Mouse (Mus musculus) fibroblast of lung, adult 2 months (primary cell): Measurements from ENCODE around the gene Trp53i13.
"Not testable (repeated sequence)": the region's sequence is repeated elsewhere in the genome, so short reads cannot be mapped to it uniquely, and the experiment has no call there.

ENCODE experiments used
- DNase-seq: peaks from one replicate; pipeline ENCODE4 v3.0.0-alpha.2; 2011; ENCODE audit warnings: low read depth

The Trp53i13 gene

GRCm38 (mm10) chr11:77515637-77516552 is at the start of gene Trp53i13:
Trp53i13 (minus strand) TSS chr11:77515980.
- no peak for DNase-seq

- peak; percentile 10 for DNase-seq
Observed at GRCm38 (mm10) chr11:77545261-77545660, 29.5 kb upstream of the Trp53i13 start.

DNA sequence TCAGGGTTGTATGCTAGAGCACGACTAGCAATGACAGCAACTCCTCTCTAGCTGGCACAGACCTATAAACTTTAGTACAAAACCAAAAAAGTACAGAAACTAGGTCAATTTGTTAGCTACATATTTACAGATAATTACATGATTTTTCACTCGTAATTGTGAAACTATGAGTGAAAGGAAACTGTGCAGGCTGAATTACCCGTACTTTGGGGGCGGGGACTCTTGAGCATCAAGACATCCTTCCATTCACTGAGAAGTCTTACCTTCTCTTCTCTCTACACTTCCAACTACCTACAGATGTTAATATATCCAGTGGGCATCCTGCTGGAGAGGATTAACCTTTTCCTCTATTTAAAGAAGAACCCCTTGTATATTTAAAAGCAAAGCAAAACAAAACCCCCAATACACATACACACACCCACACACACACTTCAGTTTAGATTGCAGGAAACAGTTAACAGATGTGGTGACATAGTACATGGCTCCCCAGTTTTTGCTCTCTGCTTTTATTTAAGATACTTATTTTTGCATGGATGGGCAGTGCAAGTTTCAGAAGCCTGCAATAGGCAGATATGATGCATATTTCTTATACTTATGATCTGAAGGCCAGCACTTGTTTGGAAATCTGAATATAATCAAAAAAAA is 16.5 kb upstream of the Trp53i13 start:
- DNase-seq: no peak

GRCm38 (mm10) chr11:77530862-77531261 is 15.1 kb upstream of the Trp53i13 start:
- DNase-seq: no peak

- DNase-seq: no peak
Observed at GRCm38 (mm10) chr11:77529644-77530043, 13.9 kb upstream of the Trp53i13 start.

DNA sequence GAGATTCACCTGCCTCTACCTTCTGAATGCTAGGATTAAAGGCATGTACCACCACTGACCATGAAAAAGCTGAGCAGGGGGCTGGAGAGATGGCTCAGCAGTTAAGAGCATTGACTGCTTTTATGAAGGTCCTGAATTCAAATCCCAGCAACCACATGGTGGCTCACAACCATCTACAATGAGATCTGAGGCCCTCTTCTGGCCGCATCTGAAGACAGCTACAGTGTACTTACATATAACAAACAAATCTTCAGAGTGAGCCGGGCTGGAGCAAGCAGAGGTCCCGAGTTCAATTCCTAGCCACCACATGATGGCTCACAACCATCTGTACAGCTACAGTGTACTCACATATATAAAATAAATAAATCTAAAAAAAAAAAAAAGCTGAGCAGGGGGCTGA is 12.6 kb upstream of the Trp53i13 start:
- not testable (repeated sequence) for DNase-seq

DNA sequence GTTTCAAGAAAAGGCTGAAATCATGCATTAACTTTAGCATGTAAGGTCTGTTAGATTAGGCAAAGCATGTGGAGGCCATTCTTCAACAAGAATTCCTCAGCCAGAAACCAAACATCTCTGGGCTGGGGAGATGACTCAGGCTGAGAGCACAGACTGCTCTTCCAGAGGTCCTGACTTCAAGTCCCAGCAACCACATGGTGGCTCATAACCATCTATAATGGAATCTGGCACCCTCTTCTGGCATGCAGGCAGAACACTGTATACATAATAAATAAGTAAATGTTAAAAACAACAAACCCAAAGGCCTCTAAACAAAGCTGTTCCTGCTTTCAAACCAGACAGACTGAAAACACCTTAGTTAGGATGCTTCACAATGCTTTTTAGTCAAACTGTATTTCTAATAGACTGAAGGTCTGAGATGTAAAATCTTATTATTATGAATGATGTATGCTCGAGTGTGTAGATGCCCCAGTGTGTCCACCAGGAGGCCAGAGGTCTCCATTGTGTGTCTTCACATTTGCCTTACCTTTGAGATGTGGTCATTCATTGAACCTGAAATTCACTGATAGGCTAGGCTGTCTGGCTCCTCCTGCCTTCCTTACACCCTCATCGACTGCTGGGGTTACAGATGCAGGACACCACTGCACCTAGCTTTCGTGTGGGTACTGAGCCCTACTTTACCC is 10.2 kb upstream of the Trp53i13 start:
- no peak for DNase-seq

DNA sequence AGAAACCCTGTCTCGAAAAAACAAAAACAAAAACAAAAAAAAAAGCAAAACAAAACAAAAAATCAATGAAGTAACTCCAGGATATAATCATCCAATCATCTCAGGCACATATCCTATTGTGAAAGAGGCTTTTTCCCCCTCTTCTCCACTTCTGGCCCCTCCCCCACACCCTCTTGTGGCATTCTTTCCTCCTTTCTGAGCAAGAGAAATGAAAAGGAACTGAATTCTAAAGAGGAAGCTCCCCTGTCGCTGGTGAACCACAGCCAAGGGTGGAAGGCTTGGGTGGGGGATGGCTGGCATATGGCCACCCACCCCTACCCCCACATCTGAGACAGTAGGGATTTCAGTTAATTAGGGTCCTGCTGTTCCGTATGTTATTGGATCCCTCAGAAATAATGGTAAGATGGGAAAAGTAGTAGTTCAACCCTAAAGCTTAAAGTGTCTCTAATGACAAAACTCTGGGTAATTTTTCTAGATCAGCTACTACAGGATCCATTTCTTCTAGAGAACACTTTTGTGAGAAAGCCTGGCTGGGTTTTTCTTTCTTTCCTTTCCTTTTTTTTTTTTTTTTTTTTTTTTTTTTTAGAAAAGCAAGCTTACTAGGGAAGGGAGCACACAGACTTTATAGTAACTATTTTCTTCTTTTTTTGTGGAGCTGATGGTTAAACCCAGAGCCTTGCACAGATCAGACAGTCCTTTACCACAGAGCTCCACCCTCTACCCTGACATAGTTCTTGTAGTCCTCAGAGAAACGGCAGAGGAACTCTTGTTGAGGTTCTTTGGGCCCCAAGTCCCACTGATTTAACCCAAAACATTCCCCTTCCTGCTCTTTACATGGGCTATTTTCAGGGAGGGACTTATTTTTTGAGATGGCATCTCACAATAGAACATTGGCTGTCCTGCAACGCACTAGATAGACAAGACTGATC is 5.1 kb upstream of the Trp53i13 start:
- DNase-seq: no peak

DNA sequence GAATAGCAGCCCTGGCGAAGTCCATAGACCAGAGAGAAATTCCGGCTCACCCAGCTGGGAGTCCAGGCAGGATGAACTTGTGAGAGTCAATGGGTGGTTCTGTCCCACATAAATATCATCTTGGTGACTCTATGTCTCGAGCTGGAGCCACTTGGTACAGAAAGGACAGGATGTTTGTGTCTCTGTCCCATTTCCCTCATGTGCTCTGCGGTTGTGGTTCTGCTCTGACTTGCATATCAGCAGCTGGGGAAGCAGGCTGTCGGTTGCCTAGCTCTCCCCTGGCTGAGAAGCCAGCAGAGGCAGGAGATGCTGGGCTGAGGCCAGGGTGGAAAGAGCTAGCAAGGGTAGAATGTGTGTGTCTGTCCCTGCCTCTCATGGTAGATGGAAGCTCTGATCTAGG is 3.3 kb upstream of the Trp53i13 start, which contains the start of gene Gm10392:
Gene Gm10392, minus strand, starts transcription at position 156 of the 400 bp plus-strand sequence.
- DNase-seq: no peak

DNA sequence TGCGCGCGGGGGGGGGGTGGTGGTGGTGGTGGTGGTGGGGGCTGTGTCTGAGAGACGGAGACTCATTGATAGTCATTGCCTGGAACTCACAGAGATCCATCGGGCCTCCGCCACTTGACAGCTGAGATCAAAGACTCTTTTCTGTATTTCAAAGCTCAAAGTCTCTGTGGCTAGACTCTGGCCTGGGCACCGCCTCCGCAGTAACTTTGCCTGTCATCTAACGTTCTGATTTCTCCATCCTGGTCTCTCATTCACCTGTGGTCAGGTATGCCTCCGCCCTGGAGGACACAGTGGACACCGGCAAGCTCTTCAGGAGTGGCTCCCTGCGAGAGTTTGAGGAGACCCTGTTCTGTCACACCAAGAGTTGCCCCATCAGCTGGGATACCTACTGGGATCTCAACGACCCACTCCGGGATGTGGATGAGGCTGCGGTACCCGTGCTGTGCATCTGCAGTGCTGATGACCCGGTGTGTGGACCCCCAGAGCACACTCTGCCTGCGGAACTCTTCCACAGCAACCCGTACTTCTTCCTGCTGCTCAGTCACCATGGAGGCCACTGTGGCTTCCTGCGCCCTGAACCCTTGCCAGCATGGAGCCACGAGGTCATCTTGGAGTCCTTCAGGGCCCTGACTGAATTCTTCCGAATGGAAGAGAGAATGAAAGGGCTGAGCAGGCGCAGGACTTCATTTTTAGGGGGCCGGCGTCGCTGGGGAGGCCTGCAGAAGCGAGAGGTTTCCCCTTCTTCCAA is 2.4 kb upstream of the Trp53i13 start:
- no peak for DNase-seq

- DNase-seq: no peak
Observed at GRCm38 (mm10) chr11:77516553-77517425, 1.0 kb upstream of the Trp53i13 start.

- DNase-seq: no peak
Observed at GRCm38 (mm10) chr11:77514832-77515636, 746 bp downstream of the Trp53i13 start, which contains the start of gene Abhd15. Abhd15 (plus strand) TSS chr11:77515121.

- no peak for DNase-seq
Observed at GRCm38 (mm10) chr11:77514281-77514831, 1.4 kb downstream of the Trp53i13 start.

DNA sequence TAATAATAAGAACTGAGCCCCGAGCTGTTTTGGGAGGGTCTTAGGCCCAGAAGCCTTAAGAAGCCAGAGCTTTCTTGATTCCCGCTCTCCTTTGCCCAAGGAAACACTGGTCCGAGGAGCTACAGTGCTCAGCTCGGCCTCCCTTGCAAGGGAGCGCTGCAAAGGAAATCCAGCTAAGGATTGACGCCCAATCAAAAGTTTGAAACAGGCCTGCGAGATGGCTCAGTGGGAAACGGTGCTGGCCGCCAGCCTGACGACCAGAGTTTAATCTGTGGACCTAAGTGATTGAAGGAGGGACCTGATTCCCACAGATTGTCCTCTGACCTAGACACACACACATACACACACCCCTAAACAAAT is 2.0 kb downstream of the Trp53i13 start:
- no peak for DNase-seq

DNA sequence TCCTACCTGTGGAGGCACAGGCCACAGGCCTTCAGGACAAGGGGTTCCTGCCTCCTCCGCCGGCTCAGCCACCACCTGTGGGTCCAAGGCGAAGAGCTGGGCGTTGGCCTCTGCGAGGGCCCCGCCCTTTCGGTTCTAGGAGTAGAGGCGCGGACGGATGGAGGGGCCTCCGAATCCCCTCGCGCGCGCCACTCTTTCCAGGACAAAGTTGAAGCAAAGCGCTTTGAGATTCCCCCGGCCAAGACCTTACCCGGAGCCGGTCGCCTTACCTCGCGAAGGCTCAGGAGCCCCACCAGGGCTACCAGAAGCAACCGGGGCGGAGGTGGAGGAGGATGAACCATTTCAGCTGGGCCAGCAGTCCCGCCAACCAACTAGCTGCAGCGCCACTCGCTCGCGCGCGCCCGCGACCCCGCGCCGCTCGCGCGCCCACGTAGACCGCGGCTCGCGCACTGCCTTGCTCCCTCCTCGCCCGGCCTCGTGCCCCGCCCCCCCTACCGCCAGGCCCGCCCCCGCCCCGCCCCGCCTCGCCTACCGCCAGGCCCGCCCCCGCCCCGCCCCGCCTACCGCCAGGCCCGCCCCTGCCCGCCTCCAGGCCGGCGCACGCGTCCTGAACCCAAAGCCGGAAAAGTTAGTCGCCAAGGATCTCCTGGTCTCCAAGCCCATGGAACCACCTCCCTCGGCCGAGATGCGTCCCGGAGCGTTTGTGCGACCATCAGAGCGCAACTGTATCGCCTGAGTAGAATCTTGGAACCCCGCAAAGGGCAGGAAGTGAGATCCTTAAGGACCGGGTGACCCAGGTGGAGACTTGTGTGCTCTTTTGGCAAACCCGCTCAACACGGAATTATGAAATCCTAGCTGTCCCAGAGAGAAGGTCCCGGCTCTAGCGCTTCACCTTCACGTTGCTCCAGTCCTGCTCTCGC is 2.6 kb downstream of the Trp53i13 start:
- DNase-seq: no peak

GRCm38 (mm10) chr11:77511336-77511735 is 4.4 kb downstream of the Trp53i13 start:
- no peak for DNase-seq
